Mouse (Mus musculus) hindbrain, postnatal 0 days (tissue): ENCODE measurements around the gene Sh3pxd2a. TPM values are rescaled to one million over a fixed set of nuclear protein-coding genes. Genes with fewer than 3 reads are reported as not detected.

ENCODE experiments used
- ATAC-seq: fragments of 200-750 bp; cut with Nextera tagmentation; 2 replicates; pipeline ENCODE4 v1.8.0; 2017; ENCODE audit warnings: mild to moderate bottlenecking, moderate TSS enrichment, moderate library complexity
- DNase-seq: peaks from one replicate; pipeline ENCODE4 v3.0.0-alpha.2; 2015; ENCODE audit warnings: low spot score
- H3K27ac ChIP-seq: fragments of 300-500 bp; sonication (generic); 2 replicates; pipeline ENCODE4 v1.5.1; 2014; ENCODE audit warnings: mild to moderate bottlenecking
- H3K27me3 ChIP-seq: fragments of 300-500 bp; sonication (generic); 2 replicates; pipeline ENCODE4 v1.6.1; 2014; ENCODE audit warnings: low read length, mixed read lengths; ENCODE audit not compliant: insufficient read depth
- H3K36me3 ChIP-seq: fragments of 300-500 bp; sonication (generic); 2 replicates; pipeline ENCODE4 v1.6.1; 2014; ENCODE audit warnings: low read length, mixed read lengths; ENCODE audit not compliant: insufficient read depth
- H3K4me1 ChIP-seq: fragments of 300-500 bp; sonication (generic); 2 replicates; pipeline ENCODE4 v1.6.1; 2014; ENCODE audit warnings: antibody characterized with exemption, low read length, mixed read lengths; ENCODE audit not compliant: insufficient read depth
- H3K4me2 ChIP-seq: fragments of 300-500 bp; sonication (generic); 2 replicates; pipeline ENCODE4 v1.6.1; 2014; ENCODE audit warnings: low read depth, mild to moderate bottlenecking, low read length, moderate library complexity, mixed read lengths
- H3K4me3 ChIP-seq: fragments of 300-500 bp; sonication (generic); 2 replicates; pipeline ENCODE4 v1.5.1; 2014; ENCODE audit warnings: low read length
- H3K9ac ChIP-seq: fragments of 300-500 bp; sonication (generic); replicated peaks from 2 replicates; pipeline ENCODE4 v1.6.1; 2014; ENCODE audit warnings: mild to moderate bottlenecking, low read length, moderate library complexity, mixed read lengths
- H3K9me3 ChIP-seq: fragments of 300-500 bp; sonication (generic); 2 replicates; pipeline ENCODE4 v1.6.1; 2016; ENCODE audit warnings: low read length, mixed read lengths
- CTCF ChIP-seq: IDR thresholded peaks from 2 replicates; pipeline ENCODE4 v1.5.1; 2016; ENCODE audit warnings: antibody characterized with exemption, control low read depth, low read depth
- WGBS: fragments of 180-500 bp; shearing (Covaris S2); extraction: QIAGEN DNeasy Blood & Tissue Kit; methylation state at CpG from one replicate; pipeline ENCODE4 v1.1.7; 2014; 5-methylcytosine and 5-hydroxymethylcytosine counted together
- polyA plus RNA-seq: library from polyadenylated mRNA; unstranded; fragments of >200 nt; fragmentation: Nextera tagmentation; extraction: Ambion mirVana; gene quantifications from 2 replicates; pipeline ENCODE4 v1.2.1, GENCODE M21; 2015
- total RNA-seq: library from RNA; depleted of rRNA; stranded (reverse); fragments of >200 nt; gene quantifications from 2 replicates; pipeline ENCODE4 v1.2.3, GENCODE M21; 2014

The Sh3pxd2a gene
- total and polyA plus RNA-seq, 2 experiments from 2014 or later = 1.8 to 25.5 TPM

- Histone ChIP-seq H3K4me2 (no peak overlapping the region), H3K4me1 (0 out of 2 replicates have a peak, but pooled peaks cover 4% of the 10 kb centered on the region), H3K9me3 (no peaks in the 10 kb centered on the region), H3K27me3 (no peaks in the 10 kb centered on the region), H3K27ac (no peak overlapping the region), H3K36me3 (no peaks in the 10 kb centered on the region), H3K4me3 (no peak overlapping the region), H3K9ac (no peak overlapping the region)
- 62% methylated on average over 11 of the region's 11 CpGs for WGBS
- peak; percentile 30; the same call in 1 of the 2 replicates for TF ChIP-seq CTCF
- no peak for ATAC-seq
- DNase-seq = no peak
These were observed 36.3 kb upstream of the Sh3pxd2a start for GRCm38 (mm10) chr19:47500389-47501011.

GRCm38 (mm10) chr19:47499841-47500240 lies 35.6 kb upstream of the Sh3pxd2a start:
- WGBS = 75% methylated on average over 5 of the region's 5 CpGs
- H3K9ac ChIP-seq = no peak overlapping the region
- H3K36me3 ChIP-seq = no peaks in the 10 kb centered on the region
- no peak overlapping the region for H3K4me2 ChIP-seq
- no peak overlapping the region for H3K27ac ChIP-seq
- ATAC-seq (no peak), DNase-seq (no peak)
- H3K9me3 ChIP-seq = no peaks in the 10 kb centered on the region
- TF ChIP-seq CTCF = no peak
- 0 out of 2 replicates have a peak, but pooled peaks cover 4% of the 10 kb centered on the region for H3K4me1 ChIP-seq
- no peaks in the 10 kb centered on the region for H3K27me3 ChIP-seq
- H3K4me3 ChIP-seq = no peak overlapping the region

GRCm38 (mm10) chr19:47498942-47499341 lies 34.7 kb upstream of the Sh3pxd2a start:
- H3K36me3 ChIP-seq = no peaks in the 10 kb centered on the region
- WGBS = 75% methylated on average over 4 of the region's 4 CpGs

GRCm38 (mm10) chr19:47497736-47498135 lies 33.5 kb upstream of the Sh3pxd2a start:
- no peak for ATAC-seq

More at GRCm38 (mm10) chr19:47498942-47499341, 34.7 kb upstream of the Sh3pxd2a start:
- ATAC-seq = no peak
- H3K9ac ChIP-seq = no peak overlapping the region
- no peak for DNase-seq
- H3K27ac ChIP-seq = no peak overlapping the region
- H3K4me1 ChIP-seq = 0 out of 2 replicates have a peak, but pooled peaks cover 4% of the 10 kb centered on the region
- no peak for TF ChIP-seq CTCF
- H3K9me3 ChIP-seq = no peaks in the 10 kb centered on the region
- H3K4me3 ChIP-seq = no peak overlapping the region
- no peaks in the 10 kb centered on the region for H3K27me3 ChIP-seq
- no peak overlapping the region for H3K4me2 ChIP-seq

DNA sequence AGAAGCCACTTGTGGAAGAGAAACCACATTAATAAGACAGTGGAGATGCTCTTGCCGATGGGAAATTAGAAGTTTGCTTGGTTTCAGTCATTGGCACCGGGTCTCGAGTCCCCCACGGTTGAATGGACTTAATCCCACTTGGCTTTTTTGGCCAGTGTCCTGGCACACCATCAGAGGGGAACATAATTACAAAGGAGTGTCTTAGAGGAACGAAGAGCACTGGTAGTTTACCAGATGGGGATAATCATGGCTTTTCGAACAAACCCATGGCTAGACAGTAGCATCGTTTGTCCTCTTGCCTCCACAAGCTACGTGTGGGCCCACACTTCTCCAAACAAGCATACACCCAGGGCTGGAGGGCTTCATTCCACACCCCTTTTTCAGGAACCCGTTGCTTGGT lies 33.1 kb upstream of the Sh3pxd2a start:
- TF ChIP-seq CTCF = no peak
- 42% methylated on average over 9 of the region's 9 CpGs for WGBS
- ATAC-seq (peak; percentile 27; the same call in 1 of the 2 replicates), DNase-seq (peak; percentile 55)
- no peak overlapping the region for H3K27ac ChIP-seq
- H3K9me3 ChIP-seq = no peaks in the 10 kb centered on the region
- peaks cover 13% of the 10 kb centered on the region; the same call in 1 of the 2 replicates for H3K4me1 ChIP-seq
- no peak overlapping the region for H3K4me3 ChIP-seq
- no peaks in the 10 kb centered on the region for H3K27me3 ChIP-seq
- no peaks in the 10 kb centered on the region for H3K36me3 ChIP-seq
- no peak overlapping the region for H3K4me2 ChIP-seq
- no peak overlapping the region for H3K9ac ChIP-seq

More at GRCm38 (mm10) chr19:47497736-47498135, 33.5 kb upstream of the Sh3pxd2a start:
- WGBS = 80% methylated on average over 6 of the region's 6 CpGs
- Histone ChIP-seq H3K4me3 (no peak overlapping the region), H3K27ac (no peak overlapping the region), H3K27me3 (no peaks in the 10 kb centered on the region), H3K4me1 (peaks cover 9% of the 10 kb centered on the region; the same call in 1 of the 2 replicates), H3K36me3 (no peaks in the 10 kb centered on the region), H3K9me3 (no peaks in the 10 kb centered on the region), H3K4me2 (no peak overlapping the region), H3K9ac (no peak overlapping the region)
- DNase-seq = no peak
- TF ChIP-seq CTCF = no peak

- H3K4me2 ChIP-seq = peak overlapping the region; percentile 38
- no peaks in the 10 kb centered on the region for H3K36me3 ChIP-seq
- H3K27ac ChIP-seq = peak overlapping the region; percentile 48; the same call in 1 of the 2 replicates
- 18% methylated on average over 23 of the region's 23 CpGs for WGBS
- no peak overlapping the region for H3K4me3 ChIP-seq
- H3K27me3 ChIP-seq = no peaks in the 10 kb centered on the region
- ATAC-seq (peak; percentile 57), DNase-seq (peak; percentile 58)
- TF ChIP-seq CTCF = no peak
- H3K9ac ChIP-seq = no peak overlapping the region
- no peaks in the 10 kb centered on the region for H3K9me3 ChIP-seq
- peaks cover 13% of the 10 kb centered on the region; the same call in 1 of the 2 replicates for H3K4me1 ChIP-seq
These were observed 29.1 kb upstream of the Sh3pxd2a start for GRCm38 (mm10) chr19:47493017-47493997.
